Mouse (Mus musculus): ENCODE data around the gene Tmem9b. TPM values are rescaled to one million over a fixed set of nuclear protein-coding genes. Genes with fewer than 3 reads are reported as not detected.

Tmem9b gene
- total and polyA plus RNA-seq, 3 experiments: 7.7 to 88.6 (median 70.7) TPM

DNA sequence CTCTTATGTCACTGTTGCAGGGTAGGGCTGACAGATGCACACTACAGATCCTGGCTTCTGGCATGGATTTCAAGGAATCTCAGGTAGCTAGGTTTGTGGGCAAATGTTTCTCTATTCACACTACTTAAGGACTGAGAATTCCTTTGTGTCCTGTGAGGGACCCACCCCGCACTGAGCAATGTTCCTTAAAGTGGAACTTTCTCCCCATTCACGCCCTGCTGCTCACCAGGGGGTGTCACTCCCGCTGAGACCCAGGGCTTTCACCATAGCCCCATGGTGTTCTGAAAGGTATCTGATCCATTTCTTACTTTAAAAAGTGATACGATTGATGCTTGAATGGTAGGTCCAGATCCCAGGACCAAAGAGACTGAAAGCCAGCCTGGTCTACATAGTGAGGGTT is 50.0 kb downstream of the Tmem9b start:
- Histone ChIP-seq H3K4me3 (ENCODE audit: low read depth, low read length) (no peak overlapping the region), H3K27me3 (ENCODE audit: insufficient read depth, low read length) (peaks cover 13% of the 10 kb centered on the region; the same call in 1 of the 2 replicates), H3K36me3 (replicated peaks) (peaks cover 15% of the 10 kb centered on the region), H3K4me1 (ENCODE audit: insufficient read depth, low read depth, low read length) (peaks cover 28% of the 10 kb centered on the region), H3K9me3 (replicated peaks) (peaks cover 7% of the 10 kb centered on the region)
- ATAC-seq (ENCODE audit: extremely low read depth, insufficient number of reproducible peaks, low FRiP score, poor library complexity, severe bottlenecking) (no peak), DNase-seq (ENCODE audit: low spot score) (no peak)
- TF ChIP-seq GATA1 (IDR thresholded peaks at IDR 0.05; ENCODE audit: borderline replicate concordance, low read length): no peak
- TF ChIP-seq GATA2 (IDR thresholded peaks at IDR 0.05; ENCODE audit: borderline replicate concordance, low read depth, low read length): no peak
- TF ChIP-seq TAL1 (conservative IDR thresholded peaks at IDR 0.05; ENCODE audit: low read depth, low read length): no peak
- TF ChIP-seq POLR2AphosphoS5 (IDR thresholded peaks at IDR 0.05; ENCODE audit: insufficient replicate concordance, low read depth, low read length): no peak
- TF ChIP-seq CTCF (IDR thresholded peaks at IDR 0.05; ENCODE audit: low read depth, low read length): no peak

DNA sequence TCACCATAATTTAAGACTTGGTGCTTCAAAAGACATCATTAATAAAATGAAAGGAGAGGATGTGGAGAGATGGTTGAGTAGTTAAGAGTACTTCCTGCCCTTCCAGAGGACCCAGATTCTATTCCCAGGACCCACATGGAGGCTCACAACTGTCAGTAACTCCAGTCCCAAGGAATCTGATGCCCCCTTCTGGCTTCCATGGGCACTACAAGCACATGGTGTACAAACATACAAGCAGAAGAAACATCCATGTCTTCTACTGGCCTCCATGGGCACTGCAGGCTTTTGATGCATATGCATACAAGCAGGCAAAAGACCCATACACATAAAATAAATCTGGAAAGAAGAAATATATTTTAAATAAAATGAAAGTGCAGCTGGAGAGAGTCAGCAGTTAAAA is 52.5 kb downstream of the Tmem9b start:
- peaks cover 7% of the 10 kb centered on the region for H3K9me3 ChIP-seq (replicated peaks)
- DNase-seq (ENCODE audit: low spot score): no peak
- no peak overlapping the region for H3K4me3 ChIP-seq (ENCODE audit: low read depth, low read length)
- peaks cover 16% of the 10 kb centered on the region; the same call in 1 of the 2 replicates for H3K27me3 ChIP-seq (ENCODE audit: insufficient read depth, low read length)
- no peak for ATAC-seq (ENCODE audit: extremely low read depth, insufficient number of reproducible peaks, low FRiP score, poor library complexity, severe bottlenecking)
- peaks cover 16% of the 10 kb centered on the region for H3K4me1 ChIP-seq (ENCODE audit: insufficient read depth, low read depth, low read length)
- H3K36me3 ChIP-seq (replicated peaks): no peaks in the 10 kb centered on the region
- no peak for TF ChIP-seq CTCF (IDR thresholded peaks at IDR 0.05; ENCODE audit: low read depth, low read length)

DNA sequence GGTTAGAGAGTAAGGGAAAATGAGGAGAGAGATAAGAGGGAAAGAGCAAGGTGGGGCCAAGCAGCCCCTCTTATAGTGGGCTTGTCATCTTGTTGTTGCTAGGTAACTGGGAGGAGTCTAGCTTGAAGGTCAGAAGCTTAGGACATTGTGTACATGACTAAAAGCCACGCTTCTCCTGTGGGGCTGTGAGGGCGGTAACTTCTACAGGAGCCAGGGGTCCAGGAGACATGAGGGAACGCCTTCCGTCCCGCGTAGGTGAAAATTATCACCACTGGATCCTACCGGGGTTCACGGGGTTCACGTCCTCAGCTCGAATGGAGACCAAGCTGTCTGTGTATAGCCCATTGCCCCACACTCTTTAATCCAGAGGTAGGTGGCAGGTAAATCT is 57.3 kb downstream of the Tmem9b start:
- ATAC-seq (ENCODE audit: extremely low read depth, insufficient number of reproducible peaks, low FRiP score, poor library complexity, severe bottlenecking): no peak
- no peak for TF ChIP-seq CTCF (IDR thresholded peaks at IDR 0.05; ENCODE audit: low read depth, low read length)
- no peak for TF ChIP-seq POLR2AphosphoS5 (IDR thresholded peaks at IDR 0.05; ENCODE audit: insufficient replicate concordance, low read depth, low read length)
- TF ChIP-seq TAL1 (conservative IDR thresholded peaks at IDR 0.05; ENCODE audit: low read depth, low read length): no peak
- H3K4me1 ChIP-seq (ENCODE audit: insufficient read depth, low read depth, low read length): no peaks in the 10 kb centered on the region
- no peak overlapping the region for H3K4me3 ChIP-seq (ENCODE audit: low read depth, low read length)
- no peaks in the 10 kb centered on the region for H3K9me3 ChIP-seq (replicated peaks)
- H3K27me3 ChIP-seq (ENCODE audit: insufficient read depth, low read length): peaks cover 17% of the 10 kb centered on the region
- H3K36me3 ChIP-seq (replicated peaks): no peaks in the 10 kb centered on the region
- no peak for DNase-seq (ENCODE audit: low spot score)

DNA sequence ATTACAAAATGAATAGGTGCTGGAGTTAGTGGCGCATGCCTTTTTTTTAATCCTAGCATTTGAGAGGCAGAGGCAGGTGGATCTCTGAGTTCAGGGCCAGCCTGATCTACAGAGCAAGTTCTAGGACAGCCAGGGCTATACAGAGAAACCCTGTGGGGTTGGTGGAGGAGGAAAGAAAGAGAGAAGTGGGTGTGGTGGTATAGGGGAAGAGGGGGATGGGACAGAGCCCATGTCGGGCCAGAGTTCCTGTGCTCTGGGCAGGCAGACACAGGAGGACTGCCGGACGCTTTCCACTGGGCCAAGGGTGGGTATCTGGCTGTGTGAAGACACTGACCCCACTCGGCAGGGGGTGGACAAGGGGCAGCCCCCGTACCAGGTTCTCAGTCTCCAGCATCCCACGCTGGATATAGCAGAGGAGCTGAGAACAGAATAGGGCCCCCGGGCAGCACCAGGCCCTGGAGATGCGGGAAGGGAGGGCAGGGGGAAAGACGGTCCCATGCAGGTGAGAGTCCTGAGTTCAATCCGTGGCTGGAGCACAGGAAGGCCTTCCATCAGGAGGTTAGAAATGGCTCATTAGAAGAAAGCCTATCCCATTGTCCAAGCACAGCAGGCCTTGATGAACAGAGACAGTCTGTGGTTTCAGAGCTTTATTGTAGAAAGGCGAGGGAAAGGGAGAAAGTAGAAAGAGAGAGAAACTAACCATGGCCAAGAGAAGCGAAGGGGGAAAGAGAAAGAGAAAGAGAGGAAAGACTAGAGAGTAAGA is 57.9 kb downstream of the Tmem9b start:
- H3K4me1 ChIP-seq (ENCODE audit: insufficient read depth, low read depth, low read length): no peaks in the 10 kb centered on the region
- DNase-seq (ENCODE audit: low spot score) (no peak), ATAC-seq (ENCODE audit: extremely low read depth, insufficient number of reproducible peaks, low FRiP score, poor library complexity, severe bottlenecking) (no peak)
- TF ChIP-seq GATA2 (IDR thresholded peaks at IDR 0.05; ENCODE audit: borderline replicate concordance, low read depth, low read length) (no peak), GATA1 (IDR thresholded peaks at IDR 0.05; ENCODE audit: borderline replicate concordance, low read length) (no peak), POLR2AphosphoS5 (IDR thresholded peaks at IDR 0.05; ENCODE audit: insufficient replicate concordance, low read depth, low read length) (no peak), TAL1 (conservative IDR thresholded peaks at IDR 0.05; ENCODE audit: low read depth, low read length) (no peak), CTCF (IDR thresholded peaks at IDR 0.05; ENCODE audit: low read depth, low read length) (no peak)
- no peak overlapping the region for H3K4me3 ChIP-seq (ENCODE audit: low read depth, low read length)
- no peaks in the 10 kb centered on the region for H3K36me3 ChIP-seq (replicated peaks)
- no peaks in the 10 kb centered on the region for H3K9me3 ChIP-seq (replicated peaks)
- peaks cover 21% of the 10 kb centered on the region for H3K27me3 ChIP-seq (ENCODE audit: insufficient read depth, low read length)

DNA sequence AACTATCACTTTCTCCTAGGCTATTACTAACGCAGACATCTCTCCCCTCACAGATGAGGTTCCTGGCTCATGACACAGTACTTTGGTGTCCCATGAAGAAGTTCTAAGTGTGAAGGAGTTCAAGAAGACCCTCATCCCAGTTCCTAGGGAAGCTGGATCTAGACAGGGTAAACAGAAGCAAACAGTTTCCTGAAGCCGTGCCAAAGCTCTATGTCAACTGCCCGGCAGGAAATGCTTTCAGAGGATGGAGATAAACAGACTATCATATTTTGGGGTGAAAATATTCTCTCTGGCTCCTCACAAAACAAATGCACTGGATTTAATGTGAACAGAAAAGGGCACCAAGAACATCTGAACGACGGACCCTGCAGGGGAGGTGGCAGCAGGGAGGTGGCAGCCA is 61.7 kb downstream of the Tmem9b start:
- Histone ChIP-seq H3K4me1 (ENCODE audit: insufficient read depth, low read depth, low read length) (no peaks in the 10 kb centered on the region), H3K36me3 (replicated peaks) (no peaks in the 10 kb centered on the region), H3K4me3 (ENCODE audit: low read depth, low read length) (no peak overlapping the region), H3K9me3 (replicated peaks) (no peaks in the 10 kb centered on the region), H3K27me3 (ENCODE audit: insufficient read depth, low read length) (peaks cover 43% of the 10 kb centered on the region)
- ATAC-seq (ENCODE audit: extremely low read depth, insufficient number of reproducible peaks, low FRiP score, poor library complexity, severe bottlenecking) (no peak), DNase-seq (ENCODE audit: low spot score) (no peak)
- TF ChIP-seq TAL1 (conservative IDR thresholded peaks at IDR 0.05; ENCODE audit: low read depth, low read length) (no peak), CTCF (IDR thresholded peaks at IDR 0.05; ENCODE audit: low read depth, low read length) (no peak), GATA2 (IDR thresholded peaks at IDR 0.05; ENCODE audit: borderline replicate concordance, low read depth, low read length) (no peak), POLR2AphosphoS5 (IDR thresholded peaks at IDR 0.05; ENCODE audit: insufficient replicate concordance, low read depth, low read length) (no peak), GATA1 (IDR thresholded peaks at IDR 0.05; ENCODE audit: borderline replicate concordance, low read length) (no peak)

DNA sequence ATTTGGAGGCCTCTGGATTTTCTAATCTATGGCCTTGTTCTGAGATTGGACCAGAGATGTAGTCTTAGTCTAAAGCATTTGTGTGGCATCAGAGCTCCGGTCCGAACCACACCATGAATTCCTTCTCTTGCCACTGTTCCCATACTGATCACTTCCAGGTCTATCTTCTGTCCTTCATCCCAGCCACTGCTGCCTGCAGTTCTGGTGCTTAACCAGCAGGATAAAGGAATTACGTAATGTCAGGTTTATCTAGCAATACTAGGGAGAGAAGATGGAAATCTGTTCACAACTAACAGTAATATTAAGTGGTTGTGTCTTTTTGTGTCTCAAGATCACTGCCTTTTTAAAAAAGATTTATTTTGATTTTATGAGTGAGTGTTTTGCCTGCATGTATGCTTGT is 62.6 kb downstream of the Tmem9b start:
- no peak for DNase-seq (ENCODE audit: low spot score)
- Histone ChIP-seq H3K4me1 (ENCODE audit: insufficient read depth, low read depth, low read length) (no peaks in the 10 kb centered on the region), H3K27me3 (ENCODE audit: insufficient read depth, low read length) (peaks cover 44% of the 10 kb centered on the region), H3K36me3 (replicated peaks) (no peaks in the 10 kb centered on the region), H3K4me3 (ENCODE audit: low read depth, low read length) (no peak overlapping the region), H3K9me3 (replicated peaks) (no peaks in the 10 kb centered on the region)
- TF ChIP-seq CTCF (IDR thresholded peaks at IDR 0.05; ENCODE audit: low read depth, low read length) (no peak), TAL1 (conservative IDR thresholded peaks at IDR 0.05; ENCODE audit: low read depth, low read length) (no peak), POLR2AphosphoS5 (IDR thresholded peaks at IDR 0.05; ENCODE audit: insufficient replicate concordance, low read depth, low read length) (no peak), GATA2 (IDR thresholded peaks at IDR 0.05; ENCODE audit: borderline replicate concordance, low read depth, low read length) (no peak), GATA1 (IDR thresholded peaks at IDR 0.05; ENCODE audit: borderline replicate concordance, low read length) (no peak)
- no peak for ATAC-seq (ENCODE audit: extremely low read depth, insufficient number of reproducible peaks, low FRiP score, poor library complexity, severe bottlenecking)

Measured in G1E (cell line).